Mouse (Mus musculus) frontal cortex, adult (tissue): ENCODE data around the gene Mtx1.
A peak's percentile ranks its signal among the peaks of the same experiment; 100 is the strongest.

Source experiments
- ATAC-seq: cut with Nextera tagmentation; 2 replicates; pipeline ENCODE4 v1.9.2; 2017; ENCODE audit warnings: mild to moderate bottlenecking, moderate library complexity, mixed read lengths; ENCODE audit not compliant: low TSS enrichment

Gene Mtx1

GRCm38 (mm10) chr3:89226900-89227299 lies at the start of gene Mtx1:
TSS of gene Mtx1 (minus strand) at chr3:89227088.
- ATAC-seq = no peak

GRCm38 (mm10) chr3:89276061-89276460 lies 49.2 kb upstream of the Mtx1 start:
- no peak for ATAC-seq

DNA sequence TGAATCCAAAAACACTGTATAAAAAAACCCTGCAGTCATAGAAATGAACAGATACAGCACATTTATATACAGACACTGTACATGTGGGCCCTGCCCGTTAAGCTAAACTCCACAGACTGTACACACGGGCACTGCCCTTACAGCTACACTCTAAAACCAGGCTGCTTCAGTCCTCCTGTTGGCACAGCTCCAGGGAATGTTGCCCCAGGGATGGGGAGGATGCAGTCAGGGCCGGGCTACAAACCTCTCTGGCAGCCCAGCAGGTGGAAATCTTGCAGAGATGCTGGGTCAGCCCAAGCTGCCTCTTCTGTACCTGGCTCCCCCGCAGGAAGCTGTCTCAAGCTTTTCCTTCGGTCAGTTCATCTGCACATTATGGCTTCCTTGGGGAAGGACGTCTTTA lies 44.9 kb upstream of the Mtx1 start:
- ATAC-seq = no peak

GRCm38 (mm10) chr3:89270891-89271290 lies 44.0 kb upstream of the Mtx1 start:
- peak; percentile 62 for ATAC-seq

GRCm38 (mm10) chr3:89270051-89270755 lies 43.3 kb upstream of the Mtx1 start, which contains the start of gene Slc50a1:
TSS of gene Slc50a1 (minus strand) at chr3:89270570.
- ATAC-seq = peak; percentile 70

- no peak for ATAC-seq
Observed at GRCm38 (mm10) chr3:89268916-89269315, 42.0 kb upstream of the Mtx1 start.

GRCm38 (mm10) chr3:89266439-89266893 lies 39.6 kb upstream of the Mtx1 start:
- peak; percentile 79 for ATAC-seq

- peak; percentile 38; the same call in 1 of the 2 replicates for ATAC-seq
Observed at GRCm38 (mm10) chr3:89262417-89262816, 35.5 kb upstream of the Mtx1 start.

DNA sequence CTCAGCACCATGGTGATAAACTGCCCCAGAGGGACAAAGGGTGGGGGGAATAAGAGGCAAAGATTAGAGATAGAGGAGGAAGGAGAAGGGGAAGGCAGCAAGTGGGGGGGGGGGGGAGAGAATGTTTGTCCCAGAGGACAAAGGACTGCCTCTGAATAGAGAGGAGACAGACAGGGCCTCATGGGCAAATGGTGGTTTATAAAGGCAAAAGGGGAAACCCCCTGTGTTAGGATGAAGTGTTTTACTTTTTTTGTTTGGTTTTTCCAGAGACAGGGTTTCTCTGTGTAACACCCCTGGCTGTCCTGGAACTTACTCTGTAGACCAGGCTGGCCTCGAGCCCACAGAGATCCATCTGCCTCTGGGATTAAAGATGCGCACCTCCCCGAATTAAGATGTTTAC lies 33.3 kb upstream of the Mtx1 start:
- ATAC-seq = no peak

DNA sequence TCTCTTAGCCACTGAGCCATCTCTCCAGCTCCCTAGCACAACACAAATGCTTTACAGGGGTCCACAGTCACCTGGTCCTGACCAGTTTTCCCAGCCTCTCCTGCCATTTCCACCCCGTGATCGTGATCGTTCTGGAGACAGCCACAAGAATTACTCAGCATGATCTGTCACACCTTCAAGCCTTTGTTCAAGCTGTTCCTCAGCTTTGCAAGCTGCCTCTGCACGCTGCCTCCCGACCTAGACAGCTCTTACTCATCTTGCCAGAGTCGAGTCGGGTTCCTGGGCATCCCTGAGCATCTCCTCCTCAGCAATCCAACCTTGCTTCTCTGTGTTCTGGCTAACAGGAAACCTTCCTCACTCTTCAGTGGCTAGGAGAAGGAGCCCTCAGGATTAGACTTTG lies 32.2 kb upstream of the Mtx1 start, which contains the start of gene Dpm3:
Dpm3 (plus strand) TSS at position 283 of the 400 bp plus-strand sequence.
- ATAC-seq = peak; percentile 75

- no peak for ATAC-seq
Observed at GRCm38 (mm10) chr3:89256177-89256576, 29.3 kb upstream of the Mtx1 start.

DNA sequence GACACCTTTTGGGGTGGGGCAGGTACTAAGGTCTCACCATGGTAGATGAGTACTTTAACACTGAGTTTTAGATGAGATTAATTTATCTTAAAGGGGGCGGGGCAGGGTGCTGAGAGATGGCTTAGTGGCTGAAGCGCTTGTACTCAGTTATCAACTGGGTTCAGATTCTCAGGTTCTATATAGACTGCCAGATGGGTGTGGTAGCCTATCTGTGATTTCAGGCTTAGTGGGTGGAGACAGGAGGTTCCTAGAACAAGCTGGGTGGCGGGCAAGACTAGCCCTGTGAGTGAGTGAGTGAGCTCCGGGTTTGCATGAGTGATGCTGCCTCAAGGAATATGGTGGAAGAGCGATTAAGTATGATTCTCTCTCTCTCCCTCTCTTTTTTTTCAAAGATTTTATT lies 28.1 kb upstream of the Mtx1 start:
- ATAC-seq = no peak

- no peak for ATAC-seq
Observed at GRCm38 (mm10) chr3:89251365-89251895, 24.5 kb upstream of the Mtx1 start.

GRCm38 (mm10) chr3:89250435-89251040 lies 23.6 kb upstream of the Mtx1 start:
- no peak for ATAC-seq

GRCm38 (mm10) chr3:89247466-89247865 lies 20.6 kb upstream of the Mtx1 start:
- no peak for ATAC-seq

DNA sequence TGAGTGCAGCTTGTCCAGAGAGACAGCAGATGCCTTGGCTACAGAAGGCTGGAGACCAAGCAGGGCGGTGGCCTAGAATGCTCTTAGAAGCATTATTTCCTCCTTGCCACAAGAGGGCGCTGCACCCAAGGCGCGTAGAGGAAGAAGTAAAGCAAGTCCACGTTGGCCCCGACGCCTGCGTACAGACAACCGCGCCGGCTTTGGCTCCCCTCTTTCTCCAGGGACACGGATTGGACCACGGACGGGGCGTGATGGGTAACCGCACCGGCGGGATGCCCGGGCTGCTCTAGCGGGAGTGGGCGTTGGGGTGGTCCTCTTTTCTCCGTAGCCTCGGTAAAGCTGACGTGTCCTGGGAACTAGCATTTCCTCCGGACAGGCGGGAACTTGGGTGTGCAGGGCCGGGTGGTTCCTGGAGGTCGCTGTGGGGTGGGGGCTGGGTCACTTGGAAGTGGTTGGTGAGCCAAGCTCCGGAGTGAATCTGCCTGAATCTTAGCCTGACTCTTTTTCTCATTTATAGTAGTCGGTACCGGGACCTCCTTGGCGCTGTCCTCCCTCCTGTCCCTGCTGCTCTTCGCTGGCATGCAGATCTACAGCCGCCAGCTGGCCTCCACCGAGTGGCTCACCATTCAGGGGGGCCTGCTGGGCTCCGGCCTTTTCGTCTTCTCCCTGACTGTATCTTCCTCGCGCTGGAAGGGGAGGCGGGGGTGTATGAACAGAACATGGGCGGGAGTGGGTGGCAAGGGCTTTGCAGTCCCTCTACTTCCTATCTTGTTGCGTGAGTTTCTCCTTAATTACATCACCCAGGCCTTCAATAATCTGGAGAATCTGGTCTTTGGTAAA lies 19.6 kb upstream of the Mtx1 start, which contains the start of gene Trim46:
Trim46 (minus strand) TSS at position 49 of the 840 bp plus-strand sequence.
- peak; percentile 69 for ATAC-seq

GRCm38 (mm10) chr3:89245688-89246171 lies 18.8 kb upstream of the Mtx1 start, which contains the start of gene Krtcap2:
TSS of gene Krtcap2 (plus strand) at chr3:89245966.
- peak; percentile 35 for ATAC-seq

DNA sequence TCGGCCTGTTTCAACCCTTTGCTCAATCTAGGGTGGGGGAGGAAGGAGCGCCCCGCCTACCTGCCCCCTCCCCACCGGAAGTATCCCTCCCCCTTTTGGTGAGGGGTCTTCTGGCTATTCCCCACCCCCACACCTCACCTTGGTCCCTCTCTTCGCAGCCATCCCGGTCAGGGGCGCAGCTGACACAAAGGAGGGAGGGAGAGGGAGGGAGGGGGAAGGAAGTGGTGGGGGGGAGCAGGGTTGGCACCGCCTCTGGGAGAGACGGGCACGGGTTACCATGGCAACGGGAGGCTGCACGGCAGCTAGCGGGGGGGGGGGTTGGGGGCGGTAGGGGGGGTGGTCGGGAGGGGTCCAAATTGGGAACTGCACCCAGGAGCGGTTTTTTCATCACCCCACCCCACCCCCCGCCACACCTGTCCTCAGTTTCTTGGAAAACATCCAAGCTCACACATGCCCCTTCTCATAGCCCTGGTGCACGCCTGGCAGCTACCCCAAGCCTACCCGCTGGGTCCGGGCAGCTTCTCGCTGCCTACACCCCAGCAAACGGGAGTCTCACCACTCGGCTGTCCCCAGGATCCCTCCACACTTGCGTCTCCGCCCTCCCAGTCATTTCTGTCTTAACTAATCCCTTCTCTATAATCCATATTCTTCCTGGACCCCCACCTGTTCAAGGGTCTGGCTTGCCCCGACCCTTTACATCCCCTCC lies 18.2 kb upstream of the Mtx1 start:
- no peak for ATAC-seq

DNA sequence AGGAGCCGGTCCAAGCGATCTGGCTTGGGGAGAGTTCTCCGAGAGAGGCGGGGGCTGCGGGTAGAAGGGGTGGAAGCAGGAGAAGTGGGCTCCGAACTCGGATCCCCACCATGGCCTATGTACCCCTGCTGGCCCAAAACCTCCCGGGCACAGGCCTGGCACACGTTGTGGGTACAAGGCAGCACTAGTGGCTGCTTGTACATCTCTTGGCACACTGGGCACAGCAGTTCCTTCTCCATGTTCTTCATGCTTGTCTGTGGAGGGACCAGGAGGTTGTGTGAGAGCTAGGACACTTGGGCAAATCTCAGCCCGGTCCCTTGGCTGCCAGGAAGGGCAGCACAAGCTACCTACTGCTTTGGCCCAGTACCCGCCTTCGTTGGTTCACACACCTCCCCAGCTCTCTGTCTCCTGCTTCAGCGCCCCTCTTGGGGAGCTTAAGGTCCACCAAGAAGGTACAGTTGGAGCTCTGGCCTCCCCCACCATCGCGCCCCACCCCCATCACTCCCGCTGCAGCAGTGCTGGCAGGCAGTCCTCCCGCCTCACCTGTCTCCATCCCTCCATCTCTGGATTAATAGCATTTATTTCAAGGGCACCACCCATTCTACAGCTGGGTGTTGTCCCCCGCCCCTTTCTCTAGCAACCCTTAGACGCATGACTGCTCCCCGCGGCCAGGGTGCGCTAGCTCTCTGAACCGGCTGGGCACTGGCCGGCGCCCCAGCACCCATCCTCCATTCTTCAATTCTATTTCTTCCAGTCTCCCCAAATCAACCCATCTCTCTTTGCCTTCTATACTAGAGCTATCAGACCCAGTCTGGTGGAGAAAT lies 17.5 kb upstream of the Mtx1 start:
- 0 out of 2 replicates have a peak, but pooled peaks have one; percentile 3 for ATAC-seq

DNA sequence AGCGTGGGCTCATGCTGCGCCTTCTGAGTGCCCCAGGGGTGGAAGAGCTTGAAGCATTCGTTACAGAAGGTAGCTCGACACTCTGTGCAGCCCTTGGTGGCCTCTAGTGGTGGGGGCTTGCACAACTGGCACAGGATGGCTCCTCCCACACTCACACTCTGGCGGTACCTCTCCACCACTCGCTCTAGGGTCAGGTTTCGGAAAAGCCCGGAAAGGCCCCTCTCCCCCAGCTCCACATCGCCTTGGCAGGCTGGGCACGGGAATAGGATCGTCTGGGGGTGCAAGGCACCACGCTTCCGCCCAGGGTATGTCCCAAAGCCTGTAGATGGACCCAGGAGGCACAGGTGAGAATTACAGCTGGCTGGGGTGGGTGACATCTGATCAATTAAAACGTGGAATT lies 16.7 kb upstream of the Mtx1 start:
- ATAC-seq = no peak
